Mouse (Mus musculus) embryonic facial prominence, embryonic 12.5 days (tissue): ENCODE measurements around the gene Zbp1. TPM values are rescaled to one million over a fixed set of nuclear protein-coding genes. Genes with fewer than 3 reads are reported as not detected.

Source experiments
- ATAC-seq: fragments of 200-750 bp; cut with Nextera tagmentation; 2 replicates; pipeline ENCODE4 v1.8.0; 2017; ENCODE audit not compliant: insufficient number of reproducible peaks, insufficient read depth, low FRiP score, low TSS enrichment
- H3K27ac ChIP-seq: fragments of 300-500 bp; sonication (generic); 2 replicates; pipeline ENCODE4 v1.5.1; 2016; ENCODE audit warnings: mild to moderate bottlenecking
- H3K27me3 ChIP-seq: fragments of 300-500 bp; sonication (generic); 2 replicates; pipeline ENCODE4 v1.6.1; 2016; ENCODE audit warnings: mild to moderate bottlenecking, moderate library complexity
- H3K36me3 ChIP-seq: fragments of 300-500 bp; sonication (generic); 2 replicates; pipeline ENCODE4 v1.6.1; 2016; ENCODE audit warnings: mild to moderate bottlenecking
- H3K4me1 ChIP-seq: fragments of 300-500 bp; sonication (generic); 2 replicates; pipeline ENCODE4 v1.6.1; 2016
- H3K4me2 ChIP-seq: fragments of 300-500 bp; sonication (generic); replicated peaks from 2 replicates; pipeline ENCODE4 v1.6.1; 2016; ENCODE audit warnings: mild to moderate bottlenecking, moderate library complexity
- H3K4me3 ChIP-seq: fragments of 300-500 bp; sonication (generic); 2 replicates; pipeline ENCODE4 v1.5.1; 2016; ENCODE audit warnings: mild to moderate bottlenecking
- H3K9ac ChIP-seq: fragments of 300-500 bp; sonication (generic); 2 replicates; pipeline ENCODE4 v1.6.1; 2016; ENCODE audit warnings: mild to moderate bottlenecking, moderate library complexity
- H3K9me3 ChIP-seq: fragments of 300-500 bp; sonication (generic); 2 replicates; pipeline ENCODE4 v1.6.1; 2016; ENCODE audit warnings: mild to moderate bottlenecking, moderate library complexity
- WGBS: fragments of 180-500 bp; shearing (Covaris S2); methylation state at CpG from one replicate; pipeline ENCODE4 v1.1.7; 2016; 5-methylcytosine and 5-hydroxymethylcytosine counted together
- polyA plus RNA-seq: library from polyadenylated mRNA; unstranded; fragments of >200 nt; fragmentation: Nextera tagmentation; extraction: Ambion mirVana; gene quantifications from 2 replicates; pipeline ENCODE4 v1.2.1, GENCODE M21; 2016

Gene Zbp1
- polyA plus RNA-seq, 1 experiment from 2014 or later = not detected

DNA sequence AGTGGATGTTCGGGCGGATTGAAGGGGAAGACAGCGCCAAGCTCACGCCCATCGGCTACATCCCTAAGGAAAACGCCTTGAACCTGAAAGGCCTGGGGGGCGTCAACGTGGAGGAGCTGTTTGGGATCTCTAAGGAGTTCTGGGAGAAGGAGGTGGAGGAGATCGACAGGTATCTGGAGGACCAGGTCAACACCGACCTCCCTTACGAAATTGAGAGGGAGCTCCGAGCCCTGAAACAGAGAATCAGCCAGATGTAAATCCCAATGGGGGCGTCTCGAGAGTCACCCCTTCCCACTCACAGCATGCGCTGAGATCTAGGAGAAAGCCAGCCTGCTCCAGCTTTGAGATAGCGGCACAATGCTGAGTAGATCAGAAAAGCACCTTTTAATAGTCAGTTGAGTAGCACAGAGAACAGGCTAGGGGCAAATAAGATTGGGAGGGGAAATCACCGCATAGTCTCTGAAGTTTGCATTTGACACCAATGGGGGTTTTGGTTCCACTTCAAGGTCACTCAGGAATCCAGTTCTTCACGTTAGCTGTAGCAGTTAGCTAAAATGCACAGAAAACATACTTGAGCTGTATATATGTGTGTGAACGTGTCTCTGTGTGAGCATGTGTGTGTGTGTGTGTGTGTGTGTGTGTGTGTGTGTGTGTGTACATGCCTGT is 60.2 kb downstream of the Zbp1 start:
- Histone ChIP-seq H3K36me3 (no peaks in the 10 kb centered on the region), H3K4me1 (no peaks in the 10 kb centered on the region), H3K4me2 (no peak overlapping the region), H3K9ac (no peak overlapping the region), H3K27ac (no peak overlapping the region), H3K9me3 (no peaks in the 10 kb centered on the region), H3K27me3 (no peaks in the 10 kb centered on the region), H3K4me3 (no peak overlapping the region)
- 87% methylated on average over 19 of the region's 19 CpGs for WGBS
- ATAC-seq = no peak

DNA sequence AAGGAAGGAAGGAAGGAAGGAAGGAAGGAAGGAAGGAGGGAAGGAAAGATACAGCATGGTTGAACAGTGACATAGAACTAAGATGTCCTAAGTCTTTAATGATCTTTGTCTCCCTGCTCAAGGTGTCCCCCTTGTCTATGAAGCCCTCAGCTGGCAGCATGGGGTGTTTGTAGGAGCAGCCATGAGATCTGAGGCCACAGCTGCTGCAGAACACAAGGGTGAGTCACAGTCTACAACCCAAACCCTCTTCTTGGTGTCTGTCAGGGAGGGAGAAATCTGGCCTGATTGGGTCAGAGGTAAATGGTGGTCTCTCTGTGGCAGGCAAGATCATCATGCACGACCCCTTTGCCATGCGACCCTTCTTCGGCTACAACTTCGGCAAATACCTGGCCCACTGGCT is 60.9 kb downstream of the Zbp1 start:
- no peaks in the 10 kb centered on the region for H3K27me3 ChIP-seq
- H3K27ac ChIP-seq = no peak overlapping the region
- H3K9ac ChIP-seq = no peak overlapping the region
- H3K4me2 ChIP-seq = no peak overlapping the region
- H3K4me3 ChIP-seq = no peak overlapping the region
- H3K4me1 ChIP-seq = no peaks in the 10 kb centered on the region
- 91% methylated on average over 4 of the region's 4 CpGs for WGBS
- H3K36me3 ChIP-seq = no peaks in the 10 kb centered on the region
- ATAC-seq = no peak
- no peaks in the 10 kb centered on the region for H3K9me3 ChIP-seq

DNA sequence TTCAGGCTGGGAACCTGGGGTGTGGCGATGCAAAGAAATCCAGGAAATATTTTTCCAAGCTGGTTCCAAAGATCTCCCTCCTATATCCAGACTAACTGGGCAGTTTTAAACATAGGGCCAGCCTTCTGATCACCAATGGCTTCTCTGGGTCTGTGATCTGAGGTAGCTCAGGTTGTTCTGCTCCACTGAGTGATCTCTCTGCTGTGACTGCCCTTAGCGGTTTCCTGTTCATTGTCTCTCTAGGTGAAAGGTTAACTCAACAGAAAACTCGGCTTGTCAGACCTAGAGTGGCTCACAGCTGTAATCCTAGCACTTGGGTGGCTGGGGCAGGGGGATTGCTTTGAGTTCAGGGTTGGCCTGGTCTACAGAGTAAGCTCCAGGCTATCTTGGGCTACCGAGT is 61.3 kb downstream of the Zbp1 start:
- H3K4me3 ChIP-seq = no peak overlapping the region
- no peaks in the 10 kb centered on the region for H3K36me3 ChIP-seq
- no peaks in the 10 kb centered on the region for H3K9me3 ChIP-seq
- no peaks in the 10 kb centered on the region for H3K4me1 ChIP-seq
- no peaks in the 10 kb centered on the region for H3K27me3 ChIP-seq
- no peak for ATAC-seq
- WGBS = 48% methylated on average over 4 of the region's 4 CpGs
- no peak overlapping the region for H3K4me2 ChIP-seq
- no peak overlapping the region for H3K27ac ChIP-seq
- no peak overlapping the region for H3K9ac ChIP-seq

DNA sequence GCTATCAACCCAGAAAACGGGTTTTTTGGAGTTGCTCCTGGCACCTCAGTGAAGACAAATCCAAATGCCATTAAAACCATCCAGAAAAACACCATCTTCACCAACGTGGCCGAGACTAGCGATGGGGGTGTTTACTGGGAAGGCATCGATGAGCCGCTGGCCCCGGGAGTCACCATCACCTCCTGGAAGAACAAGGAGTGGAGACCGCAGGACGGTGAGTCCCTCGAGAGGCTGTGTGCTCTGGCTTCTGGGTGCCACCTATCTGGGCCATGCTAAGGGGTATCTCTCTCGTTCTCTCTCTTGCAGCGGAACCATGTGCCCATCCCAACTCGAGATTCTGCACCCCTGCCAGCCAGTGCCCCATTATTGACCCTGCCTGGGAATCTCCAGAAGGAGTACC is 61.8 kb downstream of the Zbp1 start:
- ATAC-seq = no peak
- no peak overlapping the region for H3K4me3 ChIP-seq
- H3K4me1 ChIP-seq = no peaks in the 10 kb centered on the region
- WGBS = 83% methylated on average over 13 of the region's 13 CpGs
- no peak overlapping the region for H3K4me2 ChIP-seq
- H3K9ac ChIP-seq = no peak overlapping the region
- H3K27me3 ChIP-seq = no peaks in the 10 kb centered on the region
- H3K9me3 ChIP-seq = no peaks in the 10 kb centered on the region
- H3K27ac ChIP-seq = no peak overlapping the region
- H3K36me3 ChIP-seq = no peaks in the 10 kb centered on the region

Other genes with a start within 250 kb of the Zbp1 start
- gene Spo11, start 241.2 kb downstream of the Zbp1 start, polyA plus RNA-seq = 1.2 and 2.9 TPM in 2 replicates
- gene Rae1, start 218.8 kb downstream of the Zbp1 start, polyA plus RNA-seq = 150 and 155 TPM in 2 replicates
- 37.9 and 39.5 TPM in 2 replicates for gene Rbm38, start 198.4 kb downstream of the Zbp1 start, polyA plus RNA-seq
- gene Ctcfl, start 99.4 kb downstream of the Zbp1 start, polyA plus RNA-seq = 0.12 TPM in 1 of 2 replicates, not detected in the other
- gene Pck1, start 65.9 kb downstream of the Zbp1 start, polyA plus RNA-seq = 0.10 TPM in 1 of 2 replicates, not detected in the other
- 5.8 and 6.7 TPM in 2 replicates for gene Pmepa1, start 57.6 kb upstream of the Zbp1 start, polyA plus RNA-seq